Mouse (Mus musculus): ENCODE measurements around the gene Lrrfip2. TPM values are rescaled to one million over a fixed set of nuclear protein-coding genes. Genes with fewer than 3 reads are reported as not detected.

The Lrrfip2 gene
- 41.7 and 47.3 TPM in 2 replicates for polyA plus RNA-seq (2015; fragmentation: Nextera tagmentation; extraction: Ambion mirVana)

- no peaks in the 10 kb centered on the region for H3K27me3 ChIP-seq
- H3K36me3 ChIP-seq, result no peaks in the 10 kb centered on the region
- peak within 1 kb of the TSS; percentile 87 for H3K4me3 ChIP-seq
- no peak for ATAC-seq (ENCODE audit: insufficient number of reproducible peaks, insufficient read depth, low FRiP score, low TSS enrichment, low read depth)
- H3K4me2 ChIP-seq, result peak within 1 kb of the TSS; percentile 83
- WGBS, result 34% methylated on average over 14 of the region's 14 CpGs
- peak within 1 kb of the TSS; percentile 92 for H3K9ac ChIP-seq
- peak within 1 kb of the TSS; percentile 75 for H3K27ac ChIP-seq
- H3K4me1 ChIP-seq, result peaks cover 14% of the 10 kb centered on the region
- no peaks in the 10 kb centered on the region for H3K9me3 ChIP-seq
Observed at GRCm38 (mm10) chr9:111117126-111117642, at the start of gene Lrrfip2. Lrrfip2 (plus strand) TSS chr9:111117592.

GRCm38 (mm10) chr9:111070546-111070961 is 46.8 kb upstream of the Lrrfip2 start:
- ATAC-seq (ENCODE audit: insufficient number of reproducible peaks, insufficient read depth, low FRiP score, low TSS enrichment, low read depth), result no peak
- peaks cover 4% of the 10 kb centered on the region for H3K4me1 ChIP-seq
- no peak overlapping the region for H3K27ac ChIP-seq
- H3K4me3 ChIP-seq, result no peak overlapping the region
- H3K27me3 ChIP-seq, result no peaks in the 10 kb centered on the region
- 15% methylated on average over 4 of the region's 4 CpGs for WGBS
- H3K36me3 ChIP-seq, result no peaks in the 10 kb centered on the region
- H3K9ac ChIP-seq, result no peak overlapping the region
- no peak overlapping the region for H3K4me2 ChIP-seq
- H3K9me3 ChIP-seq, result peaks cover 9% of the 10 kb centered on the region; the same call in 1 of the 2 replicates

- Histone ChIP-seq H3K4me2 (no peak overlapping the region), H3K36me3 (no peaks in the 10 kb centered on the region), H3K4me1 (peaks cover 4% of the 10 kb centered on the region), H3K9me3 (peaks cover 10% of the 10 kb centered on the region; the same call in 1 of the 2 replicates), H3K27me3 (no peaks in the 10 kb centered on the region), H3K9ac (no peak overlapping the region), H3K4me3 (no peak overlapping the region), H3K27ac (no peak overlapping the region)
- ATAC-seq (ENCODE audit: insufficient number of reproducible peaks, insufficient read depth, low FRiP score, low TSS enrichment, low read depth), result no peak
- WGBS, result 48% methylated on average over 7 of the region's 7 CpGs
Observed at GRCm38 (mm10) chr9:111072175-111072574, 45.2 kb upstream of the Lrrfip2 start.

GRCm38 (mm10) chr9:111072971-111073370 is 44.4 kb upstream of the Lrrfip2 start:
- H3K27me3 ChIP-seq, result no peaks in the 10 kb centered on the region
- peaks cover 4% of the 10 kb centered on the region for H3K4me1 ChIP-seq
- H3K9me3 ChIP-seq, result peaks cover 17% of the 10 kb centered on the region
- 72% methylated on average over 4 of the region's 4 CpGs for WGBS
- no peaks in the 10 kb centered on the region for H3K36me3 ChIP-seq
- no peak overlapping the region for H3K9ac ChIP-seq
- H3K4me3 ChIP-seq, result no peak overlapping the region
- no peak overlapping the region for H3K4me2 ChIP-seq
- no peak for ATAC-seq (ENCODE audit: insufficient number of reproducible peaks, insufficient read depth, low FRiP score, low TSS enrichment, low read depth)
- H3K27ac ChIP-seq, result no peak overlapping the region

- no peak overlapping the region for H3K4me2 ChIP-seq
- H3K4me3 ChIP-seq, result no peak overlapping the region
- H3K27ac ChIP-seq, result no peak overlapping the region
- H3K27me3 ChIP-seq, result no peaks in the 10 kb centered on the region
- H3K9ac ChIP-seq, result no peak overlapping the region
- no peaks in the 10 kb centered on the region for H3K4me1 ChIP-seq
- WGBS, result 56% methylated on average over 5 of the region's 5 CpGs
- no peaks in the 10 kb centered on the region for H3K36me3 ChIP-seq
- no peak for ATAC-seq (ENCODE audit: insufficient number of reproducible peaks, insufficient read depth, low FRiP score, low TSS enrichment, low read depth)
- peaks cover 17% of the 10 kb centered on the region for H3K9me3 ChIP-seq
Observed at GRCm38 (mm10) chr9:111077745-111078144, 39.6 kb upstream of the Lrrfip2 start.

GRCm38 (mm10) chr9:111080801-111081200 is 36.6 kb upstream of the Lrrfip2 start:
- ATAC-seq (ENCODE audit: insufficient number of reproducible peaks, insufficient read depth, low FRiP score, low TSS enrichment, low read depth), result no peak
- H3K4me1 ChIP-seq, result no peaks in the 10 kb centered on the region
- H3K27ac ChIP-seq, result no peak overlapping the region
- H3K4me2 ChIP-seq, result no peak overlapping the region
- no peak overlapping the region for H3K4me3 ChIP-seq
- no peaks in the 10 kb centered on the region for H3K36me3 ChIP-seq
- 90% methylated on average over 8 of the region's 8 CpGs for WGBS
- no peak overlapping the region for H3K9ac ChIP-seq
- no peaks in the 10 kb centered on the region for H3K27me3 ChIP-seq
- H3K9me3 ChIP-seq, result peaks cover 8% of the 10 kb centered on the region; the same call in 1 of the 2 replicates

- no peak overlapping the region for H3K9ac ChIP-seq
- H3K27ac ChIP-seq, result no peak overlapping the region
- no peaks in the 10 kb centered on the region for H3K4me1 ChIP-seq
- 76% methylated on average over 5 of the region's 5 CpGs for WGBS
- no peaks in the 10 kb centered on the region for H3K27me3 ChIP-seq
- peaks cover 8% of the 10 kb centered on the region; the same call in 1 of the 2 replicates for H3K9me3 ChIP-seq
- no peak overlapping the region for H3K4me2 ChIP-seq
- H3K4me3 ChIP-seq, result no peak overlapping the region
- ATAC-seq (ENCODE audit: insufficient number of reproducible peaks, insufficient read depth, low FRiP score, low TSS enrichment, low read depth), result no peak
- no peaks in the 10 kb centered on the region for H3K36me3 ChIP-seq
Observed at GRCm38 (mm10) chr9:111081765-111082164, 35.6 kb upstream of the Lrrfip2 start.

- ATAC-seq (ENCODE audit: insufficient number of reproducible peaks, insufficient read depth, low FRiP score, low TSS enrichment, low read depth), result no peak
- H3K36me3 ChIP-seq, result no peaks in the 10 kb centered on the region
- H3K4me1 ChIP-seq, result peaks cover 5% of the 10 kb centered on the region; the same call in 1 of the 2 replicates
- no peak overlapping the region for H3K9ac ChIP-seq
- no peak overlapping the region for H3K4me3 ChIP-seq
- 48% methylated on average over 4 of the region's 4 CpGs for WGBS
- H3K4me2 ChIP-seq, result no peak overlapping the region
- H3K27me3 ChIP-seq, result no peaks in the 10 kb centered on the region
- H3K27ac ChIP-seq, result no peak overlapping the region
- no peaks in the 10 kb centered on the region for H3K9me3 ChIP-seq
Observed at GRCm38 (mm10) chr9:111085329-111085728, 32.1 kb upstream of the Lrrfip2 start.

- Histone ChIP-seq H3K27ac (no peak overlapping the region), H3K9me3 (no peaks in the 10 kb centered on the region), H3K4me3 (no peak overlapping the region), H3K9ac (no peak overlapping the region), H3K4me2 (no peak overlapping the region), H3K4me1 (peaks cover 5% of the 10 kb centered on the region; the same call in 1 of the 2 replicates), H3K36me3 (no peaks in the 10 kb centered on the region), H3K27me3 (no peaks in the 10 kb centered on the region)
- 61% methylated on average over 6 of the region's 6 CpGs for WGBS
- no peak for ATAC-seq (ENCODE audit: insufficient number of reproducible peaks, insufficient read depth, low FRiP score, low TSS enrichment, low read depth)
Observed at GRCm38 (mm10) chr9:111086137-111086536, 31.3 kb upstream of the Lrrfip2 start.

- H3K4me1 ChIP-seq, result peaks cover 5% of the 10 kb centered on the region; the same call in 1 of the 2 replicates
- H3K9ac ChIP-seq, result no peak overlapping the region
- H3K27me3 ChIP-seq, result no peaks in the 10 kb centered on the region
- no peak overlapping the region for H3K4me2 ChIP-seq
- no peak overlapping the region for H3K4me3 ChIP-seq
- H3K27ac ChIP-seq, result no peak overlapping the region
- no peaks in the 10 kb centered on the region for H3K9me3 ChIP-seq
- no peak for ATAC-seq (ENCODE audit: insufficient number of reproducible peaks, insufficient read depth, low FRiP score, low TSS enrichment, low read depth)
- whole genome bisulfite sequencing, result 29% methylated on average over 3 of the region's 3 CpGs
- H3K36me3 ChIP-seq, result no peaks in the 10 kb centered on the region
Observed at GRCm38 (mm10) chr9:111086995-111087606, 30.3 kb upstream of the Lrrfip2 start.

GRCm38 (mm10) chr9:111087960-111088359 is 29.4 kb upstream of the Lrrfip2 start:
- Histone ChIP-seq H3K27ac (no peak overlapping the region), H3K4me3 (no peak overlapping the region), H3K27me3 (no peaks in the 10 kb centered on the region), H3K36me3 (no peaks in the 10 kb centered on the region), H3K4me2 (no peak overlapping the region), H3K9me3 (no peaks in the 10 kb centered on the region), H3K4me1 (peaks cover 5% of the 10 kb centered on the region; the same call in 1 of the 2 replicates), H3K9ac (no peak overlapping the region)
- 4% methylated on average over 5 of the region's 5 CpGs for WGBS
- no peak for ATAC-seq (ENCODE audit: insufficient number of reproducible peaks, insufficient read depth, low FRiP score, low TSS enrichment, low read depth)

GRCm38 (mm10) chr9:111088886-111089285 is 28.5 kb upstream of the Lrrfip2 start:
- Histone ChIP-seq H3K4me1 (peaks cover 5% of the 10 kb centered on the region; the same call in 1 of the 2 replicates), H3K36me3 (no peaks in the 10 kb centered on the region)

More at GRCm38 (mm10) chr9:111088886-111089285, 28.5 kb upstream of the Lrrfip2 start:
- no peaks in the 10 kb centered on the region for H3K9me3 ChIP-seq
- no peak overlapping the region for H3K9ac ChIP-seq
- H3K27me3 ChIP-seq, result no peaks in the 10 kb centered on the region
- ATAC-seq (ENCODE audit: insufficient number of reproducible peaks, insufficient read depth, low FRiP score, low TSS enrichment, low read depth), result no peak
- WGBS, result 42% methylated on average over 7 of the region's 7 CpGs
- H3K4me2 ChIP-seq, result no peak overlapping the region
- H3K27ac ChIP-seq, result no peak overlapping the region
- H3K4me3 ChIP-seq, result no peak overlapping the region
